Mouse (Mus musculus): ENCODE results near the gene Trappc10.
A peak's percentile ranks its signal among the peaks of the same experiment; 100 is the strongest.

The Trappc10 gene

GRCm38 (mm10) chr10:78255646-78256059 is 11.2 kb upstream of the Trappc10 start:
- peak; percentile 43 to 44 for DNase-seq

- DNase-seq: no peak
Measured at GRCm38 (mm10) chr10:78247206-78247605, 2.8 kb upstream of the Trappc10 start.

- DNase-seq: no peak
Measured at GRCm38 (mm10) chr10:78246725-78247124, 2.3 kb upstream of the Trappc10 start.

- DNase-seq: no peak
Measured at GRCm38 (mm10) chr10:78245225-78245547, 745 bp upstream of the Trappc10 start.

- peak; percentile 57 to 68 for DNase-seq
Measured at GRCm38 (mm10) chr10:78244058-78244437, 393 bp downstream of the Trappc10 start.

- DNase-seq: peak in 1 of 2 experiments; percentile 43
Measured at GRCm38 (mm10) chr10:78238926-78239325, 5.5 kb downstream of the Trappc10 start.

- DNase-seq: no peak
Measured at GRCm38 (mm10) chr10:78238297-78238696, 6.1 kb downstream of the Trappc10 start.

- DNase-seq: no peak
Measured at GRCm38 (mm10) chr10:78237809-78238208, 6.6 kb downstream of the Trappc10 start.

- DNase-seq: no peak
Measured at GRCm38 (mm10) chr10:78236885-78237629, 7.4 kb downstream of the Trappc10 start.

- DNase-seq: no peak
Measured at GRCm38 (mm10) chr10:78233756-78234155, 10.7 kb downstream of the Trappc10 start.

GRCm38 (mm10) chr10:78233161-78233560 is 11.3 kb downstream of the Trappc10 start:
- no peak for DNase-seq

GRCm38 (mm10) chr10:78232301-78232980 is 12.0 kb downstream of the Trappc10 start:
- peak; percentile 17 to 21 for DNase-seq

- no peak for DNase-seq
Measured at GRCm38 (mm10) chr10:78228560-78228928, 15.9 kb downstream of the Trappc10 start.

GRCm38 (mm10) chr10:78227875-78228559 is 16.4 kb downstream of the Trappc10 start:
- no peak for DNase-seq

GRCm38 (mm10) chr10:78224136-78224535 is 20.3 kb downstream of the Trappc10 start:
- DNase-seq: no peak

GRCm38 (mm10) chr10:78222908-78223307 is 21.5 kb downstream of the Trappc10 start:
- DNase-seq: peak; percentile 27 to 40

- DNase-seq: no peak
Measured at GRCm38 (mm10) chr10:78221315-78221714, 23.1 kb downstream of the Trappc10 start.

- no peak for DNase-seq
Measured at GRCm38 (mm10) chr10:78219528-78219927, 24.9 kb downstream of the Trappc10 start.

- no peak for DNase-seq
Measured at GRCm38 (mm10) chr10:78218576-78218975, 25.9 kb downstream of the Trappc10 start.

GRCm38 (mm10) chr10:78216376-78217083 is 27.9 kb downstream of the Trappc10 start:
- no peak for DNase-seq

GRCm38 (mm10) chr10:78214371-78214770 is 30.1 kb downstream of the Trappc10 start:
- no peak for DNase-seq

- DNase-seq: peak; percentile 63 to 69
Measured at GRCm38 (mm10) chr10:78211311-78211710, 33.1 kb downstream of the Trappc10 start.

- no peak for DNase-seq
Measured at GRCm38 (mm10) chr10:78201182-78201581, 43.3 kb downstream of the Trappc10 start.
